In the genomic region with DNA sequence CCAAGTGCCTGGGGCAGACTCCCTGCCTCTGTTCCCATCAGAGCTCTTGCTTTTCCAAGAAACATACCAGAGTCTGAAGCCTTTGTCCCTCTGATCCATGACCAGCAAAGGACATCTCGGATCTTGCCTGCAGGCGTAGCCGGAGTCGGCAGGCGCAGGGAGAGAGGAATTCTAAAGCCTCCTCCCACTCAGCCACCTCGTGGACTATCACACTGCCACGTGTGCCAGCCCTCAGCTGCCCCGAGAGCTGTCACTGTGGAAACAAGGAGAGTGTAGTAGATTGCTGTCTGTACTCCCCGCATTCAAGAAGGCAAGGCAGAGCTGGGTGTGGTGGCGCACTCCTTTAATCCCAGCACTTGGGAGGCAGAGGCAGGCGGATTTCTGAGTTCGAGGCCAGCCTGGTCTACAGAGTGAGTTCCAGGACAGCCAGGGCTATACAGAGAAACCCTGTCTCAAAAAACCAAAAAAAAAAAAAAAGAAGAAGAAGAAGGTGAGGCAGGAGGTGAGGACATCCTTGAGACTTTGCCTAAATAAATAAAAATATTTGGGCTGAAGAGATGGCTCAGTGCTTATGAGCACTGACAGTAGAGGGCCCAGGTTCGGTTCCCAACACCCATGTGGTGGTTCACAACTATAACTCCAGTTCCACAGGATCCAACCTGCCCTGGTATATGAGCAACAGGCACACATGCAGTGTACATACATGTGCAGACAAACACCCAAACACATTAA, we compare ENCODE assay signal across 17 mouse cellular contexts. TPM values are rescaled to one million over a fixed set of nuclear protein-coding genes. Genes with fewer than 3 reads are reported as not detected.
DNase-seq lines count a peak whose midpoint lies in the region; ATAC-seq and TF ChIP-seq lines count a peak whose summit lies in the region.
"Had no signal": no experiment of that assay in that cellular context is flagged by ENCODE, and none has a peak within 500 bp of the region (broad histone marks: within the 10 kb centered on the region; RNA-seq: fewer than 3 reads in every experiment).

No protein-coding gene starts in this region.

- H3K27ac ChIP-seq in heart, embryonic 13.5 days (replicated peaks), result 0 out of 2 replicates have a peak overlapping the region, but pooled peaks have one; percentile 25
- H3K27ac ChIP-seq in lung, embryonic 15.5 days, result peak overlapping the region; percentile 58; the same call in 1 of the 2 replicates
- no peak overlapping the region for H3K27ac ChIP-seq in lung, postnatal 0 days (ENCODE audit: low read length)
- H3K27ac ChIP-seq: hindbrain, embryonic 15.5 days; liver, embryonic 13.5 days; stomach, embryonic 15.5 days had no signal

- 57% methylated on average over 13 of the region's 13 CpGs for WGBS in heart, embryonic 13.5 days
- WGBS in lung, embryonic 15.5 days, result 68% methylated on average over 13 of the region's 13 CpGs
- WGBS in lung, postnatal 0 days, result 63% methylated on average over 12 of the region's 13 CpGs

- no peak overlapping the region for H3K9ac ChIP-seq in heart, embryonic 13.5 days
- no peak overlapping the region for H3K9ac ChIP-seq in lung, embryonic 15.5 days
- no peak overlapping the region for H3K9ac ChIP-seq in lung, postnatal 0 days (replicated peaks; ENCODE audit: low read depth)
- H3K9ac ChIP-seq: hindbrain, embryonic 15.5 days; liver, embryonic 13.5 days; stomach, embryonic 15.5 days had no signal

- TF ChIP-seq EP300 in lung, postnatal 0 days (IDR thresholded peaks at IDR 0.05), result no peak

- peaks cover 67% of the 10 kb centered on the region for H3K4me1 ChIP-seq in heart, embryonic 13.5 days
- H3K4me1 ChIP-seq in lung, embryonic 15.5 days, result peaks cover 55% of the 10 kb centered on the region
- H3K4me1 ChIP-seq in lung, postnatal 0 days (ENCODE audit: insufficient read depth, low read depth, low read length), result peaks cover 11% of the 10 kb centered on the region; the same call in 1 of the 2 replicates

- no peak for TF ChIP-seq CTCF in lung, postnatal 0 days (IDR thresholded peaks at IDR 0.05)

- peaks cover 4% of the 10 kb centered on the region; the same call in 1 of the 2 replicates for H3K27me3 ChIP-seq in heart, embryonic 13.5 days (replicated peaks)
- H3K27me3 ChIP-seq in lung, embryonic 15.5 days, result no peaks in the 10 kb centered on the region
- H3K27me3 ChIP-seq in lung, postnatal 0 days (replicated peaks; ENCODE audit: insufficient read depth, low read length), result no peaks in the 10 kb centered on the region
- H3K27me3 ChIP-seq: hindbrain, embryonic 15.5 days; stomach, embryonic 15.5 days had no signal

- no peak overlapping the region for H3K4me2 ChIP-seq in heart, embryonic 13.5 days
- H3K4me2 ChIP-seq in lung, embryonic 15.5 days, result no peak overlapping the region
- no peak overlapping the region for H3K4me2 ChIP-seq in lung, postnatal 0 days (replicated peaks; ENCODE audit: low read depth, low read length)
- H3K4me2 ChIP-seq: hindbrain, embryonic 15.5 days; liver, embryonic 13.5 days; stomach, embryonic 15.5 days had no signal

- H3K4me3 ChIP-seq in heart, embryonic 13.5 days, result no peak overlapping the region
- H3K4me3 ChIP-seq in lung, embryonic 15.5 days, result no peak overlapping the region
- H3K4me3 ChIP-seq in lung, postnatal 0 days (ENCODE audit: low read depth, low read length), result no peak overlapping the region
- H3K4me3 ChIP-seq: hindbrain, embryonic 15.5 days; liver, embryonic 13.5 days; stomach, embryonic 15.5 days had no signal

- ATAC-seq in heart, embryonic 13.5 days (ENCODE audit: extremely low read depth, insufficient number of reproducible peaks, low FRiP score, low TSS enrichment), result no peak
- no peak for ATAC-seq in lung, embryonic 15.5 days (ENCODE audit: borderline replicate concordance, extremely low read depth, low FRiP score, low TSS enrichment)
- ATAC-seq in lung, postnatal 0 days, result no peak

- no peaks in the 10 kb centered on the region for H3K36me3 ChIP-seq in heart, embryonic 13.5 days
- H3K36me3 ChIP-seq in lung, embryonic 15.5 days, result no peaks in the 10 kb centered on the region
- no peaks in the 10 kb centered on the region for H3K36me3 ChIP-seq in lung, postnatal 0 days (ENCODE audit: insufficient read depth, low read length)
- H3K36me3 ChIP-seq: G1E; hindbrain, embryonic 15.5 days; liver, embryonic 13.5 days; stomach, embryonic 15.5 days had no signal

- H3K9me3 ChIP-seq in heart, embryonic 13.5 days, result no peaks in the 10 kb centered on the region
- H3K9me3 ChIP-seq in lung, embryonic 15.5 days, result no peaks in the 10 kb centered on the region
- no peaks in the 10 kb centered on the region for H3K9me3 ChIP-seq in lung, postnatal 0 days (ENCODE audit: low read length)
- H3K9me3 ChIP-seq: G1E; hindbrain, embryonic 15.5 days; liver, embryonic 13.5 days; stomach, embryonic 15.5 days had no signal

- no peak for DNase-seq in heart, adult 8-10 months (ENCODE audit: low spot score)
- no peak for DNase-seq in lung, postnatal 0 days (ENCODE audit: low spot score)
- DNase-seq in ZHBTc4 (ENCODE audit: low read depth, low spot score), result peak; percentile 89
- DNase-seq in thymus, postnatal 0 days (ENCODE audit: low spot score), result no peak
- DNase-seq in right cerebral cortex, postnatal 4 days, result no peak
- DNase-seq: adrenal gland, postnatal 10 days; B cell, adult 2 months; cerebellum, adult 8-10 months; left cerebral cortex, postnatal 4 days; liver, embryonic 13.5 days; right cerebral cortex, adult 18-20 months; thymus, postnatal 14 days had no signal

RNA-seq across cellular contexts. Expression of a gene that starts 52.0 kb away (rescaled TPM):
- 59.8 and 61.9 TPM in 2 replicates for polyA plus RNA-seq in heart, embryonic 13.5 days (2015; fragmentation: Nextera tagmentation; extraction: Ambion mirVana)
- 10 to 100 TPM; 34.2 to 42.5 (median 36.2) TPM for total RNA-seq in heart, adult 8-10 months (2022)
- 90.3 and 90.4 TPM in 2 replicates for polyA plus RNA-seq in lung, embryonic 15.5 days (2015; fragmentation: Nextera tagmentation; extraction: Ambion mirVana)
- 40.2 and 49.8 TPM in 2 replicates for polyA plus RNA-seq in lung, postnatal 0 days (2015; fragmentation: Nextera tagmentation; extraction: Ambion mirVana)
- polyA plus RNA-seq in thymus, postnatal 0 days (2015; fragmentation: Nextera tagmentation; extraction: Ambion mirVana), result 93.6 and 106 TPM in 2 replicates

RNA-seq across cellular contexts. Expression of a gene that starts 53.7 kb away (rescaled TPM):
- polyA plus RNA-seq in heart, embryonic 13.5 days (2015; fragmentation: Nextera tagmentation; extraction: Ambion mirVana), result 2.2 and 3.9 TPM in 2 replicates
- 10 to 100 TPM; 26.2 to 44.3 (median 36.4) TPM for total RNA-seq in heart, adult 8-10 months (2022)
- polyA plus RNA-seq in lung, embryonic 15.5 days (2015; fragmentation: Nextera tagmentation; extraction: Ambion mirVana), result 1.4 TPM in 2 replicates
- 0.93 and 0.96 TPM in 2 replicates for polyA plus RNA-seq in lung, postnatal 0 days (2015; fragmentation: Nextera tagmentation; extraction: Ambion mirVana)
- polyA plus RNA-seq in thymus, postnatal 0 days (2015; fragmentation: Nextera tagmentation; extraction: Ambion mirVana), result 0.78 and 0.88 TPM in 2 replicates
